Mouse (Mus musculus) cortical plate, adult 2 months (tissue): ENCODE results near the gene 4930486L24Rik. TPM values are rescaled to one million over a fixed set of nuclear protein-coding genes. Genes with fewer than 3 reads are reported as not detected.

Experiments used
- H3K27ac ChIP-seq: fragments of 200-500 bp; 2 replicates; pipeline ENCODE4 v1.5.1; 2012; ENCODE audit warnings: low read length, control low read depth, inconsistent platforms; ENCODE audit not compliant: insufficient read depth
- H3K4me1 ChIP-seq: fragments of 200-500 bp; 2 replicates; pipeline ENCODE4 v1.6.1; 2011; ENCODE audit warnings: low read length; ENCODE audit not compliant: control insufficient read depth, insufficient read depth
- H3K4me3 ChIP-seq: fragments of 200-500 bp; 2 replicates; pipeline ENCODE4 v1.5.1; 2011; ENCODE audit warnings: mild to moderate bottlenecking, low read length, control low read depth; ENCODE audit not compliant: insufficient read depth
- CTCF ChIP-seq: fragments of 200-500 bp; IDR thresholded peaks from 2 replicates; pipeline ENCODE4 v1.5.1; 2011; ENCODE audit warnings: mild to moderate bottlenecking, control low read depth, low read length; ENCODE audit not compliant: insufficient read depth; ENCODE audit errors: extremely low read depth
- POLR2A ChIP-seq: fragments of 200-500 bp; IDR thresholded peaks from 2 replicates; pipeline ENCODE4 v1.6.1; 2011; ENCODE audit warnings: mild to moderate bottlenecking, low read length, control low read depth; ENCODE audit not compliant: insufficient read depth; ENCODE audit errors: extremely low read depth
- polyA plus RNA-seq: library from polyadenylated mRNA; depleted of rRNA; stranded (reverse); fragments of >200 nt; gene quantifications from 2 replicates; pipeline ENCODE4 v1.2.3, GENCODE M21; 2012; rRNA removed

4930486L24Rik gene
- polyA plus RNA-seq, 1 experiment: 0.15 TPM

DNA sequence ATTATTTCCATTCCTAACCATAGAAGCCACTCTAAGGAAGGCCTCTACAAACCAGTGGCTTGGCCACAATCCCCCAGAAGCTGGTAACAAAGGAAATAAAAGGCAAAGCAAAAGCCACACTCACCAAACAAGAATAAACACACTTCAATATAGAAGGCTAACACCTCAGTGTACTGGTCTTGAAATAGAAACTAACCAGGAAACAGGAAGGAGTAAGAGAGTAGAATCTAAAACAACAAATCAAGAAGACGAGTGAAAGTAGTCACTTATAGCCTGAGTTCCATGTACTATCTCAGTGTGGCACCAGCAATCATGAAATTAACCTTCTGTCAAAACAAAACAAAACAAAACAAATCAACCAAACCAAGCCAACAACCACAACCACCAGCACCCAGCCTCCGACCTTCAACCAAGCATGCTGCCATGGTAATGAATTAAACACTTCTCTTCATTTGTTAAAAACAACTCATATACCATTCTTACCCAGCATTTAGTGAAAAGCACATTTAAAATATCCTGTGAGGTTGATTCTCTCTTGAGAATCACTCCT lies 24.8 kb downstream of the 4930486L24Rik start:
- no peak for TF ChIP-seq POLR2A
- TF ChIP-seq CTCF: no peak
- H3K27ac ChIP-seq: no peak overlapping the region
- no peak overlapping the region for H3K4me3 ChIP-seq
- H3K4me1 ChIP-seq: no peaks in the 10 kb centered on the region

DNA sequence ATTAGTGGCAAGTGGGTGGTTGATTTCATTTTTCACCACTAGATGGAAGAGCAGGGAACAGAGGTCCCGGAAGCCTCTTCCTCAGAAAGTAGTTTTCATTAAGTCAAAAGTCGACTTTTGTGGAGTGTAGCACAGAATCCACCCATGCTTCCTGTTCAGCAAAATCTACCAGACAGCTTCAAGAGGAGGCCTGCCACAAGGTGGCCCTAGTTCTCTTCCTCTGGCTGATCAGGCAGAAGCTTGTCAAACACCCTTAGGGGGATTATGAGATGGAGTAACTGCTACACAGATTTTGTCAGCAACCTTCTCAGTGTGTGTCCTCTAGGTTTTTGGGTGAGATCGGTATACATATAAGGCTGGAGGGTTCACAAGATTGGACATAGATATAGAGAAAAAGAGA lies 38.2 kb downstream of the 4930486L24Rik start:
- Histone ChIP-seq H3K27ac (no peak overlapping the region), H3K4me1 (no peaks in the 10 kb centered on the region), H3K4me3 (no peak overlapping the region)
- TF ChIP-seq CTCF: 0 out of 2 replicates have a peak, but pooled peaks have one; percentile 2
- no peak for TF ChIP-seq POLR2A

- H3K4me1 ChIP-seq: no peaks in the 10 kb centered on the region
- no peak overlapping the region for H3K4me3 ChIP-seq
- no peak overlapping the region for H3K27ac ChIP-seq
- no peak for TF ChIP-seq CTCF
- TF ChIP-seq POLR2A: no peak
These were observed 43.6 kb downstream of the 4930486L24Rik start for GRCm38 (mm10) chr13:60820486-60821175.

DNA sequence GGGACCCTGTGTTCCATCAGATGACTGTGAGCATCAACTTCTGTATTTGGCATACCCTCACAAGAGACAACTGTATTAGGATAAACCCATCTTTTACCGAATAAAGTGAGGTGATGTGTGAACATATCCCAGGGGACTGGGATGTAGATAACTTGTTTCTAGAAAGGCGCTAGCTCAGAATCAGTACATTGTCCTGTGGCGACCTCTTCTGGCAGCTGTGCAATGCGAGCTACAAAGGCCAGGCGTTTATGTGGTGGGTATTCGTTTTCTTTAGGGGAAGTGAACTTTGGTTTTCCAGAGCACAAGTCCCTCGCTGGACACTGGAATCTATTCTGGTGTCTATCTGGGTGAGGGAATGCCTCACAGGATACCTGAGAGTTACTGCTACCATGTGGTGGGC lies 44.8 kb downstream of the 4930486L24Rik start:
- Histone ChIP-seq H3K4me1 (no peaks in the 10 kb centered on the region), H3K4me3 (no peak overlapping the region), H3K27ac (no peak overlapping the region)
- TF ChIP-seq CTCF (peak; percentile 62), POLR2A (no peak)

DNA sequence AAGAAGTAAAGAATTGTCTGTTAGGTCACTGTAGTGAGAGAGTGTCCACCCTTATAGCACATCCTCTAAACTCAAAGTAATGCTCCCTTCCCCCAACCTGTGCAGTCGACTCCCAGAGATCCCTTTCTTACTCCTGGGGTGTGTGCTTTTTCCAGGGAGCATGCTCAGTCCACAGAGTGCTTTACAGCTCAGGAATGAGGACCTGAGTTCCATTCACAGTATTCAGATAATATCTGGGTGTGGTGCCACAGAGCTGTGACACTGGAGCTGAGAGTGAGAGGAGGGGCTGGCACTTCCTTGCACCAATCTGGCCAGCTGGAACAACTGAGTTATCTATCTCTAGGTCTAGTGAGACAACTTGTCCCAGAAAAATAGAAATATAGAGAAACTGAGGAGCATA lies 50.6 kb downstream of the 4930486L24Rik start:
- H3K4me3 ChIP-seq: no peak overlapping the region
- H3K27ac ChIP-seq: no peak overlapping the region
- H3K4me1 ChIP-seq: no peaks in the 10 kb centered on the region
- no peak for TF ChIP-seq POLR2A
- no peak for TF ChIP-seq CTCF

- Histone ChIP-seq H3K27ac (no peak overlapping the region), H3K4me1 (no peaks in the 10 kb centered on the region), H3K4me3 (no peak overlapping the region)
- TF ChIP-seq POLR2A: no peak
- no peak for TF ChIP-seq CTCF
These were observed 51.5 kb downstream of the 4930486L24Rik start for GRCm38 (mm10) chr13:60812768-60813167.

GRCm38 (mm10) chr13:60809690-60810089 lies 54.6 kb downstream of the 4930486L24Rik start:
- no peak for TF ChIP-seq CTCF
- no peak for TF ChIP-seq POLR2A
- H3K4me1 ChIP-seq: no peaks in the 10 kb centered on the region
- H3K27ac ChIP-seq: no peak overlapping the region
- H3K4me3 ChIP-seq: no peak overlapping the region

DNA sequence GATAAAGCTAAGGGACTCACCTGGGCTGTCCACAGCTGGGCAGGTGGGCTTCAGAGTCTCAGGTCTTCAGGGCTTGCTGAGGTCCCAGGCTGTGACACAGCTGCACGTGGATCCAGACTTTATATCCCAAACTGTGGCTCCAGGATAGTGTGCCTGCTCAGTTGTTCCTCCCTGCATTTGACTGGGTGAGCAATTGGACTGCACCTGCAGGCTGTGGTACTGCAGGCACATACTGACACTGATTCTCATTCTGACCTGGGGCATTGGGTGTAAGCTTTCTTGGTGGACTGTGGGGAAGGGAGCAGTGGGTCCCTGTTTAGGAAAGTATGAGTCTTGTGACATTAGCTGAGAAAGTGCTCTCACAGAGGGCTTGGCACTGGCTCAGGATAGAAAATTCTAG lies 61.5 kb downstream of the 4930486L24Rik start, which contains the start of gene Ctsll3:
Gene Ctsll3, minus strand, starts transcription at position 101 of the 400 bp plus-strand sequence.
- TF ChIP-seq POLR2A (no peak), CTCF (no peak)
- Histone ChIP-seq H3K4me1 (no peaks in the 10 kb centered on the region), H3K4me3 (no peak within 1 kb of the TSS)

More for the DNA sequence above, 61.5 kb downstream of the 4930486L24Rik start, which contains the start of gene Ctsll3:
- no peak within 1 kb of the TSS for H3K27ac ChIP-seq

Other genes with a start within 250 kb of the 4930486L24Rik start
- not detected in 2 replicates for gene BC051665, start 78.1 kb downstream of the 4930486L24Rik start, polyA plus RNA-seq
- not detected in 2 replicates for gene Ctsll3, start 61.6 kb downstream of the 4930486L24Rik start, polyA plus RNA-seq
- gene Gm49392, start 32.4 kb upstream of the 4930486L24Rik start, polyA plus RNA-seq: 0.13 and 0.17 TPM in 2 replicates
- 1.4 and 2.3 TPM in 2 replicates for gene Ctla2b, start 33.0 kb upstream of the 4930486L24Rik start, polyA plus RNA-seq
- 0.09 and 0.10 TPM in 2 replicates for gene Tpbpb, start 40.4 kb upstream of the 4930486L24Rik start, polyA plus RNA-seq
- not detected in 2 replicates for gene Gm49393, start 71.1 kb upstream of the 4930486L24Rik start, polyA plus RNA-seq
- 1.7 and 2.5 TPM in 2 replicates for gene Gm49391, start 72.1 kb upstream of the 4930486L24Rik start, polyA plus RNA-seq
- gene Ctla2a, start 72.2 kb upstream of the 4930486L24Rik start, polyA plus RNA-seq: 12.2 and 15.4 TPM in 2 replicates
- 0.08 TPM in 1 of 2 replicates, not detected in the other for gene Tpbpa, start 77.5 kb upstream of the 4930486L24Rik start, polyA plus RNA-seq
- 0.25 TPM in 1 of 2 replicates, not detected in the other for gene Ctsj, start 141.5 kb upstream of the 4930486L24Rik start, polyA plus RNA-seq
- gene Ctsq, start 176.2 kb upstream of the 4930486L24Rik start, polyA plus RNA-seq: not detected in 2 replicates